Mouse (Mus musculus): ENCODE data around the gene Cgnl1.

Gene Cgnl1

DNA sequence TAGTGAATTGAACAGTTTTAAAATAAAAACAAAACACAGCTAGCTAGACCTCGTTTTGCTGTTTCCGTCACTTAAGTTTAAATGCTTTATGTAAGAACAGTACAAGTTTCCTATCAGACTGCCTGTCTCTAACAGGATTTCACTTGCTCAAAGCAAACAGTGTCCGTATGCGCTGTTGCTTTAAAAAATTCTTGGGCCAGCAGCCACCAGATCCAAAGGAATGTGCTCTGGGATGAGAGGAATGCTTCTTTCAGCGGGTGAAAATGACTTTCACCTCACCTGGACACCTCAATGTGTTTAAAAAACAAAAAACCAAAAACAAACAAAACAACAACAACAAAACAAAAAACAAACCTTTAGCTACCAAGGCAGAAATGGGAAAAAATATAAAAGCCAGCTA, 54.4 kb downstream of the Cgnl1 start:
- no peak for DNase-seq (ENCODE audit: low spot score in 2 of 2)

DNA sequence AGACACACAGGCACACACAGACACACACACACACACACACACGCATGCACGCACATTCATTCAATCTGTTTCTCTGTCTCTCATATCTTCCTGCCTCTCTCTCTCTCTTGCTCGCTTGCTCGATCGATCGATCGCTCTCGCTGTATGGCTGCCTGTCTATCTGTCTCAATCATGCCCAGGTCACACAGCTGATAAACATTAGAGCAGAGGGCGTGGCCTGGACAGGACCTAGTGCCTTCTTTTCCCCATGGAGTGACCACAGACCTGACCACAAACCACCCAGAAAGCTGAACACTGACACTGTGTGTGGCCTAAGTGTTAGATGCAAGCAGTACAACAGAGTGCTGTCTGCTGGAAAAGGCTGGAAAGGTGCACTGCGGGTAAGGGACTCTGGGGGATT, 60.6 kb downstream of the Cgnl1 start:
- no peak for DNase-seq (ENCODE audit: low spot score in 2 of 2)

DNA sequence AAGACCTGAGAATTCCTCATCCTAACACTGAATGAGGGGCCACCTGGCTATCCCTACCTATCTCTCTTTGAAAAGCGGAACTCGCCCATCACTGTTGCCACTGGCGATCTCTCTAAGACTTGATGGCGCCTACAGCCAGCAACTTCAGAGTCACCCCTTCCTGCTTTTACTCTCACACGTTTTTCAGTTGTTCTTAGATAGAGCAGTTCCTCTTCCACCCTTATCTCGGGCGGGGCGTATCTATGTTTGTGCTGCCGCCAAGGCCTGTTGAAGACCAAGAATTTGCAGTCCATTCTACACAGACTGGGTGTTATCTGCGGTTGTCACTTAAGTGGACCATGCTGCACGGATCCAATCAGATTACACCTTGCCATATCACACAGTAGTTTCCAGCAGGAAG, 62.2 kb downstream of the Cgnl1 start:
- DNase-seq (ENCODE audit: low spot score in 2 of 2): no peak

DNA sequence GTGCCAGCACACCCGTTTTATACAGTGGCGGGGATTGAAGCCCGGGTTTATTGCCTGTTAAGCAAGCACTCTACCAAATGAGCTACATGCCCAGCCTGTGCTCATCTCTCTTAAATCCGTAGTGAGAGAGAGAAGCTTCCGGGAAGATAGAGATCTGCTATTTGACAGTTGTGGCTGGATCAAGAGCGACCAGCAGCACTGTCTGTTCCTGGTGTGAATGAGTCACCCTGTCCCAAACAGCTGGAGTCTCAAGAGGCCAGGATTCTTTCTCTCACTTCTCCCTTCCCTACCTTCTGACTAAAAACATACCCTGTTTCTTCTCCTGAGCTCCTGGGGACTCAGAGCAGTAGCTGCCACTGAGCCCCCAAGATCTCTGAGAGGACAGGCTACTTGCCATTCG, 63.4 kb downstream of the Cgnl1 start:
- DNase-seq (ENCODE audit: low spot score in 2 of 2): no peak

DNA sequence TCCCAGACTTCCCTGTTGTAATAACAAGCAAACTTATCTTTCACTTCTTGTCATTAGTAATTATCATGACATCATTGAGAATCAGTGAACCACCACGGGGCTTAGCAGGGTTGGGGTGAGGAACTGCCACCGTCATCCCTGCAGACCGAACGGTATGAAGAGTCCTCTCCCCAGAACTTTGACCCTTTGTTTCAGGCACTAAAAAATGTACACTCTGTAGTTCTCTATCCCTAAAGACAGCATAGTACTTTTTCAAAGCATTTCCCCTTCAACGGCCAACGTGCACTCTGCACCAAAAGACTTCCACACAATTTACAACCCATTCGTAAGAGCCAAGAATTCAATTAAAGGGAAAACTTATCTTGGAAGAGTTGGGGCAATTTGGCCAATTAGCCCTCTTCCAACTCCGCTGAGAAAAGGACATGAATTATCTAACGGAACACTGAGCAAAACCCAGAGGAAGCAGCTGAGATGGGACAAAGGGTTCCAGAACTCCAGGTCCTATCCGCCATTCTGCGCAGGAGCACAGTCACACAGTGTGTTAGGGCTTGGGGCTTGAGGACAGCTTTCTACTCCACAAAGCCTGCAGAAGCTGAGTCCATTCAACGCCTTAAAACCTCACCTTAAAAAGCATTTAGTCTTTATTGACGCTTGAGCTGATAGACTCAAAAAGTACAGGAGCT, 66.9 kb downstream of the Cgnl1 start:
- no peak for DNase-seq (ENCODE audit: low spot score in 2 of 2)

DNA sequence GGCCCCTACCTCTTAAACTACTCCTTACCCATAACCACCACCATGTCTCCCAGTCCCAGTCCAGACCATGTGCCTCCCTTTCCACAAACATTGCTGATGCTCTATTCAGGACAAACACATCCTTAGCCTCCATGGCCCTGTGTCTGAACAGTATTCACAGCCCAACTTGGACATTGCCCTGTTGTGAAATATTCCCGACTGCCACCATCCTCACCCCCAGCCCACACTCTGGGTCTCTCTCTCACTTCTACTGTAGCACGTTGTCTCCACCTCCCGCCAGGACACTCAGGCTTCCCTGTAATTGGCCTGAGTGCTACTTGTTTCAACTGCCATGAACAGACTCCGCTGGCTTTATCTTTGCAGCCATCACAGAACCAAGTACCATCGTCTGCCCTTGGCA, 72.3 kb downstream of the Cgnl1 start:
- no peak for DNase-seq (ENCODE audit: low spot score in 2 of 2)

DNA sequence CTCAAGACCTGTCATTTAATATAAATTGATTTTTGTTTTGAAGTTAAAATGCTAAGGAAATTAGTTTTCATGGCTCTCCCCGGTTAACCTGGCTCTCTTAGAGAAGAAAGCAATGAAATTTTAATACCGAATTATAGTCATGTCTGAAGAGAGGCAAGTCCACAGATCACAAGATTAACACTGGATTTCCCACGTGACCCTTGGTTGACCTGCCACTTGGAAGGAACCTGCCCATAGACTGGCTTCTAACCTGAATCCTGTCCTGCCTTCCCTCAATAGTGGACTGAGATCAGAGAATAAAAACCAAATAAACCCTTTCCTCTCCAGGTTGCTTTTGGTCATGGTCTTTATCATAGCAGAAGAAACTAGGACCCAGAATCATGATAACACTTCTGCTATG, 73.3 kb downstream of the Cgnl1 start:
- DNase-seq (ENCODE audit: low spot score in 2 of 2): no peak

DNA sequence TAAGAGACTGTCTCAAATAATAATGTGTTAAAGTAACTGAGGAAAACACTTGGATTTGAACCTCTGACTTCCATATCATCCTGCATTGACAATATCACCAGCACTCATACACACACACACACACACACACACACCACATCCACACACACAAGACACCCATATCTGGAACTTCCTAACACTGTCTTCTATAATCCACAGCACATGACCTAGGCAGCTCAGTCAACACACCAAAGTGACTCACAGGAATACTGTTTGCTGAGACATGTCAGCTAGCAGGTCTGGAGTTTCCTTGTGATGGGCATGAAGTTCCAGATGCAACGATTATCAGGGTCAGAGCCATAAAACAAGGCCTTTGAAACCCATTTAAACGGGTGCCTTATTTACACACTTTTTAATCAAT, 74.2 kb downstream of the Cgnl1 start:
- DNase-seq (ENCODE audit: low spot score in 2 of 2): no peak

DNA sequence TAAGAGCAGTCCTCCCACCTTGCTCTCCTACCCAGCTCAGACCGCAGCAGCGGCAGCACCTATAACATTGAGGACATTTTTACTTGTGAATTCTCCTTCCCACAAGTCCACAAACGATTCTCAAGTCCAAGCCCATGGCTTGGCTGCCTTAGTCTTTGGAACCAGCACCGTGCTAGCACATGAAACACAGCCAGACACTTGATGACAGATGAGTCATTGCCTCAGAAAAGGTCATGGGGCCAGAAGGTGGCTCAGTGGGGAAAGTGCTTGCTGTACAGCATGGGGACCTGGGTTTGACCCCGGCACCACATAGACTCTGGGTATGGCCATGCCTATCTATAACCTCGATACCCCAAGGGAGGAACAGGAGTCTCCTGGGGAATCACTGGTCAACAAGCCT, 74.6 kb downstream of the Cgnl1 start:
- no peak for DNase-seq (ENCODE audit: low spot score in 2 of 2)

DNA sequence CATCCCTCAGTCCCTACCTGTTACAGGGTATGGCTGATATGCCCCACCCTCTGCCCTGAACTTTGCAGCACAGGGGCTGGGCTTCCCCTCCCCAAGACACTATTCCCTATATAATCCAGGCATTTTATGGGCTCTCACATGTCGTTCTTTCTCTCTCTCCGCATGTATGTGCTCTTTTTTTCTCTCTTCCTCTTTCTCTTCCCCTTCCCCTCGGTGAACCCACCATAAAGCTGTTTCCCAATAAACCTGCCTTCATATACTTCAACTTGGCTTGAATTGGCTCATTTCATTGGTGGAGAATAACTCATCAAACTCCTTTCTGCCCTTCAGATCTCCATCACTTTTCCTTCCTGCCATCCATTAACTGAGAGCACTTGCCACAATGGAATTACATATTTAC, 76.3 kb downstream of the Cgnl1 start:
- DNase-seq (ENCODE audit: low spot score in 2 of 2): no peak

DNA sequence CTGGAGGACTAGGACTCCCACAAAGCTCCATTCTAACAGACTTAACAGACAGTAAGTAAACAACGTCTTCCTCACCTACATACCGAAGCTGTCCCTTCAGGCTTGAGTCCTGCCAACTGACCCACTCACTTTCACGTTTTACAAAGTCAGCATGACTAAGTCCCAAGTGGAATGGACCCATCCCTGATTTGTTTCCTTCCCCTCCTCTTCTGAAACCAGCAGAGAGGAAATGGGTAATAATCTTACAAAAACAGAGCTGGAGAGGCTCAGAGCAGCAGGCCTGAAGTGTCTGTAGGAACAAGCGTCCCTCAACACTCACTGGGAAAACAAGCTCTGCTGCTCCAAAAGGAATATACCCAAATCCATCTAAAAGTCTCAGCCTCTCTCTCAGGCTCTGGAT, 77.2 kb downstream of the Cgnl1 start:
- no peak for DNase-seq (ENCODE audit: low spot score in 2 of 2)

DNA sequence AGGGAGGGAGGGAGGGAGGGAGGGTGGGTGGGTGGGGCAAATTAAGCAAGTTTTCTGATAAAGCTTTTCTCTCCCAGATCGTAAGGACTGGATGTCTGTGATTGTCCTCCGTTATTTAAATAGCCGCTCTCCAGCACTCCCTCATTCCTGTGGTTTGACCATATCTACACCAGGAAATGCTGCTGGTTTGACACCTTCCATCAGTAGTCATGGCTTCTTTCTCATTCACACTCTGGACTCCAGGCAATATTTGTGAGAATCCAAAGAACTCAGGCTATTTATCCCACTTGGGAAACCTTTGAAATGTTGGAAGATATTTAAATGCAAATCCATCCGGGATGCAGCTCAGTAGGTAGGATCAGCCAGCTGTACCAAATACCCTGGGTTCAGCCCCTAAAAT, 77.6 kb downstream of the Cgnl1 start:
- DNase-seq (ENCODE audit: low spot score in 2 of 2): no peak

DNA sequence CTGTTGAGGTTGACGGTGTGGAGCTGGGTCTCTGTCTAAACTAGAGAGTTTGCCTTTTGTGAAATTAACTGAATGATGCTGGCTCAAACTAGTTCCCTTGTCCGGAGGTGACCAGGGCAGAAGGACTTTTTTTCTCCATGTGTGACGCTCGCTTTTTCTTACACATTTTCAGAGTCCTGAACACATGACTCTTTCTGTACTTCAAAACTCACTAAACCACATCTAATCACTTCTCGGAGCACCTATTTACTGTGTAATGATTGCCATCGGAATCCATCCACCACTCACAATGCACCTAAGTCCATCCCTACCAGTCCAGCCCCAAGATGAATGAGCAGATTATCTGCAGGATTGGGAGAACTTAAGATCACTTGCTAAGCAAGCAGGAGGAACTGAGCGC, 79.2 kb downstream of the Cgnl1 start:
- DNase-seq (ENCODE audit: low spot score in 2 of 2): no peak

DNA sequence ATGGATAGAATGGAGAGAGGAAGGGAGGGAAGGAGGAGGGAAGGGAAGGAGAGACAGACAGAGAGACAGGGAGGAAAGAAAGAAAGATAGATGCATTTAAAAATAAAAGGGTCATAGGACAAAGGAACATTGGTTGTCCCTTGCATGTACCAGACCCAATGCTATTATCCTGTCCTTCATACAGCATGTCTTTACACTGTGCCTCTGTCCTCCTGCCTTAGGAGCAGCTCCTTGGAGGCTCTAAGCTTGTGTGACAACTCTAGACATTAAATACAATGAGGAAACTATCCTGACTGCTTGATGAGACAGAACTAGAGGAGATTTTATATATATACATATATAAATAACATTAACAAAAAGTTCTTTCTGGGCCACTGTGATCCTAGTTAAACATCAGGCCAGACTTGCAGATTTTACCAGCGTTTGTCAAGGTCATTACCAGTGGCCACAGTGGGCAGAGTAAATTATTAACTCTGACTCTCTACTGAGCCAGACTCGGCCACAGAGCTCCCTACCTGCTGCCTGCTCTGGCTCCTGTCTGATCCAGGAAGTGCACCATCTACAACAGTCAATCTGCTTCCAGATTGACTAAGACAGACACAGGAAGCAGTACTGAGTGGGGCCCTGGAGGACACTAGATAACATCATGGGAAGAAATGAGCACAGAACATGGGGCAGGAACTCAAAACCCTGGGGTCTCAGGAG, 81.9 kb downstream of the Cgnl1 start:
- no peak for DNase-seq (ENCODE audit: low spot score in 2 of 2)

DNA sequence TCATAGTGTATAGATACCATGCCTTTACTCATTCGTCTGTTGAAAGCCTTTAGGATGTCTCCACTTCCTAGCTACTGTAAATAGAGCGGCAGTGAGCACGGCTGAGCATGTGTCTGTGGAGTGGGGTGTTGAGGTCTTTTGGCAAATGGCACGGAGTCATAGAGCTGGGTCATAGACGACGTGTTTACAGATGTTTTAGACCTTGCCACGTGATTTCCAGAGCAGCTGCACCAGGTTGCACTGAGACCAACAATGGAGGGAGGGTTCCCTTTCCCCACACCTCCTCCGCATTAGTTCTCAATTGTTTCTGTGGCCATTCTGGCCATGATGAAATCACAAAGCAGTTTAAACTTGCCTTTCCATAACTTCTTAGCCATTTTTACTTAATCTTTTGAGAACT, 84.9 kb downstream of the Cgnl1 start:
- no peak for DNase-seq (ENCODE audit: low spot score in 2 of 2)

DNA sequence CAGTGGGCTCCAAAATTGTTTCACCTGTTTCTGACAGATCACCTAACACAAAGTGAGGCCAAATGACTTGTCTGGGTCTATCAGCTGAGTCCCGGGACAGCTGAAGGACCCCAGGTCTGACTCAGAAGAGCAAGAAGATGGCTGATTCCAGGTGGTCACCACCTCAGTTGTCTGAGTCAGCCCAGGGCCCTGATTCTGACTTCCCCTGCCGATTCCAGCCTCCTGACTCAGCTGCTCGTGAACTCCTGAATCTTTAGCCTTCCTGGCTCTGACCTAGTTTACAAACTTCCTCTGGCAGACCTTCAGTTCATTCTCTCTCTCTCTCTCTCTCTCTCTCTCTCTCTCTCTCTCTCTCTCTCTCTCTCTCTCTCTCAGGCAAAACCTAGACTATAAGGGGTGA, 86.6 kb downstream of the Cgnl1 start:
- DNase-seq (ENCODE audit: low spot score in 2 of 2): no peak

DNA sequence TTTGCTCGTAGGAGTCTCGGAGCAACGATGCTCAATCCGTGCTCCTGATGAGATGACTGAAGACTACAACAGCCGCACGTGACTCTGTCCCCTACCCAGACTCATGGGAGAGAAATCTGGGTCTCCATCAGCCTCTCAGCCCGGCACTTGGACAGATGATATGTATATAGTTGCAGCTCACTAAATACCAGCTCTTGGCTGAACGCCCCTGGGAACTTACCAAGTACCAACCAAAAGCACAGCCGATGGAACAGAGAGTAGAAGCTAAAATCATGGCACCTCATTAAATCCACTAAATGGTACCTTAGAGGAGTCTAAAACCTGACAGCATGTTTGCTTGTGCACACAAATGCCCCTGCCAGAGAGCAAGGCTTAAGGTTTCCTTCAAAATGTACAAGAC, 91.0 kb downstream of the Cgnl1 start:
- DNase-seq (ENCODE audit: low spot score in 2 of 2): no peak

DNA sequence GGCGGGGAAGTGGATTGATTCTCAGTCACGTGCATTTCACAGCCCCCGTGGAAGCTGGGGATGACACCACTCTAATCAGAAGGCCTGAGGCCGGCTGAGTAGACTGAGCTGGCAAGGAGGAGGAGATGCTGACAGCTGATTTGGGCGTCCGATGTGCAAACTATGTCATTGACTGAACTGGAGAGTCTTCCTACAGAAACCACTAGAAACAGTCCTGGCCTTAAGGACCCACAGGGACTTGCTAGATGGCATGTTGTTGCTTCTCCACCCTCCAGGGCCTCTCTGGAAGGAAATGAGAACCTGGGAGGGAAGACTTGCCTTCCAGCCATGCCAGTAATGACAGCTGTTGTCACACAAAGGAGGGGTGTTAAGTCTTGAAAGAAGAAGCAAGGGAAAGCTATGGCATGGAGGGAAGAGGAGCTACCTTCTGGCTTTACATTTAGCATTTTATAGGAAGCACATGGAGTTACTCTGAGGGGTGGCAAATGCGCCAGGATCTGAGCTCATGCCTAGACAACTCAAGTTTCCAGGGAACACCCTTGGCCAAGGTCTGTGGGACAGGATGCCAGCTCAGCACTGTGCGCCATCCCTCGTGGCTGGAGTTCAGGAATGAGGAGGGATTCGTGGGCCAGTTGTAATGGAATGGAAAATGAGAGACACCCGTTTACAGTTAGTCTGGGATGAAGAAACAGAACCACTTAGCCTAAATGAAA, 92.1 kb downstream of the Cgnl1 start:
- DNase-seq (ENCODE audit: low spot score in 2 of 2): no peak

DNA sequence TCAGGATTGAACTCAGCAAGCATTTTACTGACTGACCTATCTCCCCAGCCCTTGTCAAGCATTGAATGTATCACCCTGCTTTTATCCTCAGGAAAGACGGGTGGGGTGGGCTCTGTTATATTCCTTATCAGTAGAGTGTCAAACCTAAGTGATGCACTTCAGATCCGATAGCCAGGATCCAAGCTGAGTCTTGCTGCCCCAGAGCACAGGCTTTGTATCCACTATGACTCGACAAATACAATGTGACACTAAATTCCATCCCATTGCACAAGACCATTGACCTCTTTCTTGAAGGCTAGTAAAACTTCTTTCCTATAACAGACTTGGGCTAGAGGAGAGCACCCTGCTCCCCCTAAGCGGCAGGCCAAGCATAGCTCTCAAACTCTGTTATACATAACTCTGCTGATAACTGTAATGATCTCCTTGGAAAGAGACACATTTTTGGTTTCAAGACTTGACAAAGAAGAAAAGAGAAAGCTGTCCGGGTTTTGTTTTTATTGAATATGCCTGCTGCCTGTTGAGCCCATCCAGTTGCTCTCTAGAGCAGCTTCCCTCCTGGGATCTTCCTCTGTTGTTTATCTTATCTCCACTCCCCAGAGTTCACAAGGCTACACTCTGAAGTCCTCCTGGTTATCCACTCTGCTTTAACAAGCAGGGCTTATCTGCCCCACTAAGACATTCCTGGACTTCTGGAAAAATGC, 94.3 kb downstream of the Cgnl1 start:
- no peak for DNase-seq (ENCODE audit: low spot score in 2 of 2)

DNA sequence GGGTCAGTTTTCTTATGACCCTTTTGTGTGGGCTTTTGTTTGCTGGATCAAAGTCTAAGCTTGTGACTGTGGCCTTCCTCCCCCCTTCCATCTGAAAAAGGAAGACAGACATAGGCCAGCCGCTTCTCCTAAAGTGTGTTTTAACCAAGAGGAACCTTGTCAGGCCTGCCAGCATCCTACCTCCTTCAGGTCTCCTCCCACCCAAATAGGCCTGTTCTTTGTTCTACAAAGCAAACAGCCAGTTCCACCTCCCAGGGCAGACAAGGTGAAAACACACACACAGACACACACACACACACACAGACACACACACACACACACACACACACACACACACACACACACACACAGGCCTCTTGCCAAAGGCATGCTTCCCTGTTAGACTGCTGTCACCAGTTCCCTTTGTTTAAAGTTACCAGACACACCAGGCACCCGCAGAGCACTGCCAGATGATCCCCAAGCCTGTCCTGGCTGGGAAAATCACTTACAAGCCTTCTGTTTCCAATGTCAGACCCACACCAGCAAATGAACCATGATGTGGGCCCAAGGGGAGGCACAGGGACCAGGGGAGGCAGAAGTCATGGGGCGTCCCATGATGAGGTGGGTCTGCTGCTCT, 95.5 kb downstream of the Cgnl1 start:
- no peak for DNase-seq (ENCODE audit: low spot score in 2 of 2)

DNA sequence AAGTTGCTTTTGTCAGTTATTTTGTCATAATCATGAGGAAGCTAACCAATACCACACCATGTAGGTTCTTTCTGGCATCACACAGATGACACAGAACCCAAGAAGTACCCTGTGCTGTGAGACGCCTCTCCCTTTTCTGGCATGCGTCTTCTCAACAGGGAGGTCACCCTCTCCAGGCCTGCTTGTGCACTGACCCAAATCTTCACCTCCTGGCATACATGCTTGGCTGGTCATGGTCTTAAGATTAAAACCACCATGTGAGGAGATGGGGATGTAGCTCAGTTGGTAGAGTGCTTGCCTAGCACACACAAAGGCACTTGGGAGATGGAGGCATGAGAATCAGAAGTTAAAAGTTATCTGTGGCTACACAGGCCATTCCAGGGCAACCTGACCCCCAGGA, 96.2 kb downstream of the Cgnl1 start:
- no peak for DNase-seq (ENCODE audit: low spot score in 2 of 2)

DNA sequence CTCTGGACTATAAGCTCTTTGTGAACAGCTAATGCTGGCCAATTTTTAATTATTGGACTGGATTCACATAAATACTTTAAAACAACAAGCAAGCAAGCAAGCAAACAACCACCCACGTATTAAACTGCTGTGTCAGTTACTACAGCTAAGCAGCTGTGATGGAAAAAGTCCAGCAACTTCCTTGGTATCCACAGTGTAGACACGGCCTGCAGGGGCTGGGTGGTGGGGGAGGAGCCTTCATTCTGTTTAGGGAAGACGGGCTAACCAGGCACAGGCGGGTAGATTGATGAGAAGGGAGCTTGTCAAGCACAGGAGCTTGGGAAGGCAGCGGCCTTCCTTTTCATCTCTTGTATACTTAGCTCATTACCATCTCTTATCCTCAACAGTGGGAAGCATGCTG, 96.9 kb downstream of the Cgnl1 start:
- DNase-seq (ENCODE audit: low spot score in 2 of 2): no peak
